Mouse (Mus musculus) forelimb bud, embryonic 11.5 days (tissue): ENCODE results near the gene Twf2.

Experiments used
- DNase-seq: peaks from one replicate; pipeline ENCODE4 v3.0.0-alpha.2; 2012; ENCODE audit warnings: low read depth, low spot score

The Twf2 gene

DNA sequence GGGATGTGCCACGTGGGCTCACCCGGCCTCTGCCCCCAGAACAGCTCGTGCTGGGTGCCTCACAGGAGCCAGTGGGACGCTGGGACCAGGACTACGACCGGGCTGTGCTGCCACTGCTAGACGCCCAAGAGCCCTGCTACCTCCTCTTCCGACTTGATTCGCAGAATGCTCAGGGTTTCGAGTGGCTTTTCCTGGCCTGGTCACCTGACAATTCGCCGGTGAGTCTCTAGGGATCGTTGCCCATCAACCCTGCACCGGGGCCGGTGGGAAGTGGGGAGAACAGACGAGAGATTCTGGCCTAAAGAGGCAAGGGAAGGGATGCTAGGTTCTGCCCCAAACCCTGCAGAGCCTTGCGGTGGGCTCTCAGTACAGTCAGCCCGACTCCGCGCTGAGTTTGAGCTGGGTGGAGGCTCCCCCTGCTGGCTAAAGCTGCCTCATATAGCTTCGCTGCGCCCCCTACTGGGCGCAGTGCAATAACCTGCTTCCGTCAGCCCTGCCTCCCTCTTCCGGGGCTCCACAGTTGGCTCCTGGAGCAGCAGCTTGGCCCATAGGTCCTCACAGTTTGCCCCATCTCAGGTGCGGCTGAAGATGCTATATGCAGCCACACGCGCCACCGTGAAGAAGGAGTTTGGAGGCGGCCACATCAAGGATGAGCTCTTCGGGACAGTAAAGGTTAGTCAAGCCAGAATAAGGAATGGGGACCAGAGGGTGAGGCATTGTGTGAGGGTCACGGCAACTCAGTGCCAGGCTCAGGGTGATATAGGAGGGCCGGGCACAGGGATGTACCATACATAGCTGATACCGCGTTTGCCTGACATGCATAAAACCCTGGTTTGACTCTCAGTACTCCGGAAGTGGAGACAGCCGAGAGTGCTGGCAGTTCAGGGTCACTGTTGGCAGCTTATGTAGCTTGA lies 9.0 kb downstream of the Twf2 start:
- DNase-seq, result peak; percentile 97

DNA sequence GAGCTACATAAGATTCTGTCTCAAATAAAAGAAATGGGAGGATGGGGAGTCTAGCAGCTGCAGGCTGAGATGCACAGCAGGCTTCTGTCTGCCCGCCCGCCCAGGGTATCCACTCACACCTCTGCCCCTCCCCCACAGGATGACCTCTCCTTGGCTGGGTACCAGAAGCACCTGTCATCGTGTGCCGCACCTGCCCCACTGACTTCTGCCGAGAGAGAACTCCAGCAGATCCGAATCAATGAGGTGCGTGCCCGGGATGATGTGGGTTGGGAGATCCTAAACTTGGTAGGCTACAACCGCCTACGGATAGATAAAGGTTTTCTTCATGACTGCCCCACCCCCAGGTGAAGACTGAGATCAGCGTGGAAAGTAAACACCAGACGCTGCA lies 9.7 kb downstream of the Twf2 start:
- DNase-seq, result no peak

DNA sequence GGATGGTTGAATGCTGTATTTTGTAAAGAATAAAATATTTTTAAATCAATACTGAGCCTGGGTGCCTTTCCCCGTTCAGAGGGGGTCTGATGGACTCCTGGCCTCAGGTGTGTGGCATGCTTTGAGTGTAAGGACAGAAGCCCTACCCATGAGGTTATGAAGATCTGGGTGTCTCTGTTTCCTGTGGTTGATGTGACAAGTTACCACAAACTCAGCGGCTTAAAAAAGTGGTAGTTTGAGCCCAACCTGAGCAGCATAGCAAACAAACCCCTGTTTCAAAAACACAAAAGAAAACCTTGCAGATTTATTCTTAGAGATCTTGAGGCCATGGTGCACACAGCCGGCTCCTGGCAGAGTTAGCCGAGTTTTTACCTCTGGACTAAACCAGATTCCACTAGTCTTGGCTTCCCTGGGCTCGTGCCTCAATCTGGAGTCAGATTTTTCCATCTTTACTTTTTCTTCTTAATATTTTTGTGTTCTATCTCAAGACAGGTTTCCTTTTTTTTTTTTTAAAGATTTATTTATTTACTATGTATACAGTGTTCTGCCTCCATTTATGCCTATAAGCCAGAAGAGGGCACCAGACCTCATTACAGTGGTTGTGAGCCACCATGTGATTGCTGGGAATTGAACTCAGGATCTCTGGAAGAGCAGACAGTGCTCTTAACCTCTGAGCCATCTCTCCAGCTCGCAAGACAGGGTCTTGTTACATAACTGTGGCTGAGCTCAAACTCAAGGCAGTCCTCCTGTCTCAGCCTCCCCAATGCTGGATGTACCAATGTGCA lies 12.6 kb downstream of the Twf2 start:
- no peak for DNase-seq

DNA sequence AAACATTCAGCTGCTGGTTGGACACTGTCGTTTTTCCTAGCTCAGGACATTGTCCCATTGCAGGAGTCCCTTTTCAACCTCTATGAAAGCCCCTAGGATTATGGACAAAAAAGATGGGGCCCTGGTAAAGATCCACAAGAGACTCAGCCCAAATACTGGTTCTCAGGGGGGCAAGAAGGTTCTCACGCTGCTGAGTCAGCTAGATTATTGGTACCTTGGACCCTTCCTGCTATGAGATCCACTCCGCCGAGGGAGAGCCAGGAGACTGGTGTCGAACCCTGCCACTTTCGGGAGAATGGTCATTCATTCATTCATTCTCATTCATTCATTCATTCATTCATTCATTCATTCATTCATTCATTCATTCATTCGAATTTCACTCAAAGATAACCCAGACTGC lies 14.1 kb downstream of the Twf2 start:
- DNase-seq, result no peak

DNA sequence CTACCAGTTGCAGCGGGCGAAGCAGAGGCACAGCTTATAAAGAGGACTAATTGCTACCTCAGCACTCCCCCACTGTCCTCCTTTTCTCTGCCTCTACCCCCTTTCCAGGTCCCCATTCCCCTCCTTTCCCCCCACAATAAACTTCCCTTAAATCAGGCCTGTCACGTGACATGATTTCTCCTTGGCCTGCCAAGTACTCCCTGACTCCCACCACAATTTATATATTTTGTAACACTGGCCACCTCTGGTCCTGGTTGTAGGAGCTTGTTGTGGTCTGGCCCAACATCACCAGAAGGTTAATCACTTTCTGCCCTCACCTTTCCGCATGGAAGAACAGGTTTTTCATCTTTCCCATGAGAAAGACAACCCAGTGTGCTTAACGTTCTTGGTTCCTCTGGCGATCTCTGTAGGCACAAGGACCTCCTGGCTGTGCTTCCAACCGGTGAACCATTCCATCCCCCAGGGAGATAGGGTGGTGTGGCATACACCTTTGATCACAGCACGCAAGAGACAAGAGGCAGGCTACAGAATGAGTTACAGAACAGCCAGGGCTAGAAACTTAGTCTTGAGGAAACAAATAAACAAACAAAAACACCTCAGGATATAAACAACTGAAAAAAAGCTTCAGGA lies 18.1 kb downstream of the Twf2 start:
- DNase-seq, result no peak

DNA sequence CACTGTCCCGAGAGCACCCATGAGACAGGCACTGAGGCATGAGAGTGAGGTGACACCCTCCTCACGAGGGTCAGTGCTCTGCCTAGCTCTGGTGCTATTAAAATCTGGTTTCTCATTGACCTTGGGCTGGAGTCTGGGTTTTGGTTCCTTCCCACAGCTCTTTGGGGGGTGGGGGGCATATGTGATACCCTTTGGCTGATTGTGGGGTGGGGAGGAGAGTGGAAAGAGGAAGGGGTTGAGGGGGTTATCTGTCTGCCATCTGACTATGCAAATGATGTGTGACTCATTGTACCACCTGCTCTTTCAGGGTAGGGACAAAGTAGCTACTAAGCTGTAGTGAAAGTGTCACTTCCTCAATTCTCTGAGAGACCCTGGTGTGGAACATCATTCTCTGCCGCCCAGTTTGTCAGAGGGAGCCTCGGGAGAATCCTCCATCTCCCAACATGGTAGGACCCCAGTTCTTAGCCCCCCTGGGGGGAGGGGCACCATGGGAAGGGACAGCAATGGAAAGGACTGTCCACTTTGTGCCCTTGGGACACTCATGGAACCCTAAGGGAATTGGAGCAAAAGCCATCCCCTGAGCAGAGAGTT lies 19.4 kb downstream of the Twf2 start, which contains the start of gene Tlr9:
TSS of gene Tlr9 (plus strand) at position 338 of the 591 bp plus-strand sequence.
- DNase-seq, result no peak

DNA sequence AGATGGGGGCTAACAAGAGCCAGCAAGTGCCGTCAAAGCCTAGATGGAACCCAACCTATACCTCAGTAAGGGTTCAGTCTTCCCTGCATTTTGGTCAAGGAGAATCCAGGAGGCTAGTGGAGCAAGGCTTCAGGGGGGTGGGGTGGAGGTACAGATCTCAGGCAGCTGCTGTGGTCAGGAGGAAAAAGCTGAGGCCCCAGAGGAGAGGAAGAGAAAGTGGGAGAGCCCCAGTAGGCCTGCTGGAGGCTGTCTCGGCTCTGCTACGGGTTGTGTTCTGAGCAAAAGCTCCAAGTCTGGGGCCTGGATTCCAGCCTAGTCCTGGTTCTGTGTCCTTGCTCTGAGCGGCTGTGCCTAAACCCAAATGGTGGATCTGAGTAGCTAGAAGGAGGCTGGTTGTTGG lies 20.1 kb downstream of the Twf2 start:
- DNase-seq, result no peak

DNA sequence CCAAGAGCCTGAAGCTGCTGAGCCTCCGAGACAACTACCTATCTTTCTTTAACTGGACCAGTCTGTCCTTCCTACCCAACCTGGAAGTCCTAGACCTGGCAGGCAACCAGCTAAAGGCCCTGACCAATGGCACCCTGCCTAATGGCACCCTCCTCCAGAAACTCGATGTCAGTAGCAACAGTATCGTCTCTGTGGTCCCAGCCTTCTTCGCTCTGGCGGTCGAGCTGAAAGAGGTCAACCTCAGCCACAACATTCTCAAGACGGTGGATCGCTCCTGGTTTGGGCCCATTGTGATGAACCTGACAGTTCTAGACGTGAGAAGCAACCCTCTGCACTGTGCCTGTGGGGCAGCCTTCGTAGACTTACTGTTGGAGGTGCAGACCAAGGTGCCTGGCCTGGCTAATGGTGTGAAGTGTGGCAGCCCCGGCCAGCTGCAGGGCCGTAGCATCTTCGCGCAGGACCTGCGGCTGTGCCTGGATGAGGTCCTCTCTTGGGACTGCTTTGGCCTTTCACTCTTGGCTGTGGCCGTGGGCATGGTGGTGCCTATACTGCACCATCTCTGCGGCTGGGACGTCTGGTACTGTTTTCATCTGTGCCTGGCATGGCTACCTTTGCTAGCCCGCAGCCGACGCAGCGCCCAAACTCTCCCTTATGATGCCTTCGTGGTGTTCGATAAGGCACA lies 22.7 kb downstream of the Twf2 start:
- no peak for DNase-seq

DNA sequence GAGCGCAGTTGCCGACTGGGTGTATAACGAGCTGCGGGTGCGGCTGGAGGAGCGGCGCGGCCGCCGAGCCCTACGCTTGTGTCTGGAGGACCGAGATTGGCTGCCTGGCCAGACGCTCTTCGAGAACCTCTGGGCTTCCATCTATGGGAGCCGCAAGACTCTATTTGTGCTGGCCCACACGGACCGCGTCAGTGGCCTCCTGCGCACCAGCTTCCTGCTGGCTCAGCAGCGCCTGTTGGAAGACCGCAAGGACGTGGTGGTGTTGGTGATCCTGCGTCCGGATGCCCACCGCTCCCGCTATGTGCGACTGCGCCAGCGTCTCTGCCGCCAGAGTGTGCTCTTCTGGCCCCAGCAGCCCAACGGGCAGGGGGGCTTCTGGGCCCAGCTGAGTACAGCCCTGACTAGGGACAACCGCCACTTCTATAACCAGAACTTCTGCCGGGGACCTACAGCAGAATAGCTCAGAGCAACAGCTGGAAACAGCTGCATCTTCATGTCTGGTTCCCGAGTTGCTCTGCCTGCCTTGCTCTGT lies 23.3 kb downstream of the Twf2 start:
- DNase-seq, result no peak

DNA sequence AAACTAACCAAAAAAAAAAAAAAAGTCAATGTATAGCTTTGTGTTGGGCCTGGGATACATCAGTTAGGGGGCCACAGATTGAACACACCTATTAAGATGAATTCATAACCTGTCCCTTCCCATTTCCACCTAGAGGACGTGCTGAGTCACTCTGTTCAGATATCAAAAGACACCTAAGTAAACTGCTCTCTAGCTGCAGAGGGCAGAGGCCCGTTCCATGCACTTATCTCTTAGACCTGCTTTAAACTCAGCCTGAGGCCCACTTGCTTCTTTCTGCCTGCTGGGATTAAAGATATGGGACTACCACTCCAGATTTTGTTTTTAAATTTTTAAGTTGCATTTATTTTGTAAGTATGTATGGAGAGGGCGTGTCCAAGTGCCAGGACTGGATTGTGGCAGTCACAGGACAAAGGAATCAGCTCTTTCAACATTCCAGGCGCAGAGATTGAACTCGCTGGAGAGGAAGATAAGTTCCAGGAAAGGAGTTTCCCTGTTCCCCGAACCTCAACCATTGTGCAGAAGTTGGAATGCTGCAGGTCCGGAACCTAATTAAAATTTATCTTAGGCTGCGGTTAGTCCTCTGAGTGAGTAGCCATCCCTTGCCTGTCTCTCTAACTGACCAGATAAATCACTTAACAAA lies 25.0 kb downstream of the Twf2 start:
- DNase-seq, result no peak

DNA sequence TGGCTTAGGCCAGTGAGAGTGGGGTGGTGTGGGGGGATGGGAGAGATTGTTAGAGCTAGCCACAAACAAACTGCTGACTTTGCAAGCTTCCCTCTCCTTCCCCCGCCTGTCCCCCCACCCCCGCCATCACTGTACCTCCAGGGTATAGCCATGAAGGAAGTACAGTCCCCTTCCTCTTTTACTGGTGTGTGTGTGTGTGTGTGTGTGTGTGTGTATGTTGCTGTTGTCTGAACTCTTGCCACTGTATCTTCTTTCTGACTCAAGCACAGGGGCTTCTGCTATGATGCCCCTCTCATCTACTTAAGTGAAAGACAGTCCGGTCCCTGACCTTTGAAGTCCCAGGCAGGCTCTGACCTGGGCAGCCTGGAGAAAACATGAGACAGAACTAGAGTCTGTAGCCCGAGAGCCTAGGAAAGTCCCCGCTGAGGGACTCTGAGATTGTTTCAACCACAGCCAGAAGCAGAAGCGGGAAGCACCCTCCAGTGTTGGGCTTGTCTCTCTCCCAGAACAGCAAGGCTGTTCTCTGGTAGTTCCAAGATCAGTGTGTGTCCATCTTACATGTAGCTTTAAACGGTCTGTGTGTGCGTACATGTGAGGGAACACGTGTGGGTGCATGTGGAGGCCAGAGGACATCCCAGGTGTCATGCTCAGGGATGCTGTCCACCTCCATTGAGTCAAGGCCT lies 27.3 kb downstream of the Twf2 start:
- no peak for DNase-seq

DNA sequence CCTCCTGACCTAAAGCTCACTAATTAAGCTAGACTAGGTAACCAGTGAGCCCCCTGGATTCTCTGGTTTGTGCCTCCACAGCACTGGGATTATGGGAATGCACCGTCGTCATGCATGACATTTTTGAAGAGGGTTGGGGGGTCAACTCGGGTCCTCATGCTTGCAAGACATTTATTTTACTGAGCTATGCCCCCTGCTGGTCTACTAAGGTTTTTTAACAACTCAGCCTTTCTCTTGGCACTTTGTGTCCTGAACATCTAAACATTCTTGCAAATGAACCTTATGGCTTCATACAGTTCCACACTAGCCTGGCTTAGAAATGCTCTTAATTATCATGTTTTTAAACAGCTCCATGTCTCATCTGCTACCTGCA lies 27.8 kb downstream of the Twf2 start:
- no peak for DNase-seq

DNA sequence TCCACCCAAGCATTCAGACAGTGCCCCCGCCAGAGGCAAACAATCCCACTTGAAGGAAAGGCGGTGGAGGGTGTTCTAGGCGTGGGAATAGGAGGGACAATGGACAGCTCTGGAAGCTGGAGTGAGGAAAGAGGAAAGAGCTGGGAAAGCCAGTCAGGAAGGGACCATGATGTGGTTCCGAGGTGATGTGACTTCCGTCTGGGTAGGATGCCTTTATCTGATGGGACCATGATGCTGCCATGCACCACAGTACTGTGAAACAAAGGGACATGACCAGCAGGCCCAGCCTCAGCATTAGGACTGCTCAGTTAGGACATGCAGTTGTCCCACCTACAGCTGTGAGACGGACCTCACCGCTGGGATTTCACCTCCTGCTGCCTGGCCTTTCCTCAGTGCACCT lies 28.3 kb downstream of the Twf2 start:
- DNase-seq, result no peak

DNA sequence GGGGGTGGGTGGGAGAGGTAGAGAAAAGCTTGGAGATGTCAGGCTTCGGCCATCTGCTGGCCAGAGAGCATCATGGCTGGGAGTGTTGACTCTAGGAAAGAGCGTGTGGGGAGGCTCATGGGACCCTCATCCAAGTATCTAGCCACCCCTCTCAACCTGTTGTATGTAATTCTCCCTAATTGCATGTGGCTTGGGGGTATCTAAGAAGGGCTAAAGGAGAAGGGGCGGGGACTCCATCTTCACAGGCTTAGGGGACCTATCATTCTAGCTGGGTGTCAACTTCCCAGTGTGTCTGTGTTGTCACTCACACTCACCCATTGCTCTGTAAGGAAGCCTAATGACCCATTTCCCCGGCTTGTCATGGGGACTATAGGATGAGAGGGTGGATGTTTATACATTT lies 28.9 kb downstream of the Twf2 start:
- DNase-seq, result no peak

DNA sequence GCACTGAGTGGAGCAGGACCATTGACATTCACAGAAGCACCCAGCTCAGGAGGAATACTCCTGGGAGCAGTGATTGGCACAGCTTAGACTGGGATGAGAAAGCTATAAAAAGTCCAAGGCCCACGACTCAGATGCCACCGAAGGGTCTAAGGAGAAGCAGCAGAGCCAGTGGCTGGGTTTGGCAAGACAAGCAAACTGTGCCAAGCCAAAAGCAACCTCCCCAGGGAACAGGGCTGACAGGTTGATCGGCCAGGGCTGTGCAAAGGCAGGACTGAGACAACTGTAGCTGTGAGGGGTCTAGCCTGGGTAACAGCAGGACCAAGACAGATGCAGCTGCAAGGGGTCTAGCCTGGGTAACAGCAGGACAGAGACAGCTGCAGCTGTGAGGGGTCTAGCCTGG lies 30.0 kb downstream of the Twf2 start:
- no peak for DNase-seq

DNA sequence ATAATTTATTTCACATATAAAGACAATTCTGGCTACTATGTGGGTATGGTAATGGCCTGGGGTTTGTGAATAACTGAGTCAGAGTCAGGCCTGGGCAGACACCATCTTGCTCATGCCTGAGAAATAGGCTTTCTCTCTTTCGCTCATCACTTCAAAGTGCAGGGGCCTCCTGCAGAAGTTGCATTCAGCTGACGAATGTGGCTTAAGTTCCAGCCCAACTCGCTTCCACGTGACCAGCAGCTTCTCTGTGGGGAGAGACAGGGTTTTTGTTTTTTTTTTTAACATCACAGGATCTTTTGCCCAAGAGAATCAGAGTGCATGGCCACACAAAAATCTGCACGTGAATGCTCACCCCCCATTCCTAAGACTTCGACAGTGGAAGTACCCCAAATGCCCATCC lies 31.0 kb downstream of the Twf2 start:
- no peak for DNase-seq

DNA sequence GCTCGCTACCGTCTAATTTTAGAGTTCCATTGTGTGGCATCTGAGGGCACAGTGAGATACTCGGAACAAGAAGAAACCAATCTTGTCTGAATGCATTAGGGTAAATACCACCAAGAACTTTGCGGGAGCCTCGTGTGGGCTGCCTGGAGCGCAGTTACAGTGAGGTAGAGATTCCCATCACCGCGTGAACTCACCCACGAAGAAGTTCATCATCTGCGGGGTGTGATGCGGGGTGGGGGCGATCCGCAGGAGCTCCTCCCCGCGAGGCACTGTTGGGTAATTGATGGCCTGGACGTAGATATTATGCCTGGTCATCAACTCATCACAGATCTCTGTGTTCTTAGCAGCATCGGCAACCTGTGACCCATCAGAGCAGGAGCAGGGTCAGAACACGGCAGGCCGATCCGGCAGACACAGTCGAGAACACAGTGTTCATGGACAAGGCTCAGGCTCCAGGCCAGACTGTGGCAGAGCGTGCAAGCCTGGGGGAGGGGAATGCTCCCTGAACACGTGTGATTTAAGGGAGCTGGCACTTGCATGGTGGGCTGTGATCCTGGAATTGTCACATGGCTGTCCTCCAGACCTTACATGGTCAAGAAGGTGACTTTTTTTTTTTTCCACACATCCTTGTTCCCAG lies 32.4 kb downstream of the Twf2 start:
- DNase-seq, result no peak

DNA sequence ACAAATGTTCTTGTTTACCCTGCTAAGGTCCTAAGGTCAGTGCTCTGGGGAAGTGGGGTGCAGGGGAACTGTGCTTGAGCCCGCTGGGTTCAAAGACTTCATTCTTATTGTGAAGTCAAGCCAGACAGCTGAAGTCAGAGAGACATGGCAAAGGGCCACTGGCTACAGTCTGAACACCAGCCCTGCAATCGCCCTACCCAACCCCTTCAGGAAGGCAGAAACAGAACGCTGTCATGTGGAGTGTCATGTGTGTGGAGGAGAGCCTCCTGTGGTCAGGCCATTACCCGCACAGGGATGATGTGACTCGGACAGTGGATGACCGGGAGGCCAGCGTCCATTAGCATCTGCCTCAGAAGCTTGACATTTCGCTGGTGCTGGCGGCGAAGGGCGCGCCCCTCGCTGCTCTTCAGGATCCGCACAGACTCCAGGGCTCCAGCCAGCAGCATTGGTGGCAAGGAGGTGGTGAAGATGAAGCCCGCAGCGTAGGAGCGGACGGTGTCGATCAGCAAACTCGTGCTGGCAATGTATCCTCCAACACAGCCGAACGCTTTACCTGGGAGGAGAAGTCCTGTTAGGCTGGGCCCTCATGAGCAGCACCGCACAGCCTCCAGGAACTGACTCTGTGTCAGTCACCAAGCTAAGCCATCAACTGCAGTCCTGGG lies 33.4 kb downstream of the Twf2 start:
- DNase-seq, result no peak

DNA sequence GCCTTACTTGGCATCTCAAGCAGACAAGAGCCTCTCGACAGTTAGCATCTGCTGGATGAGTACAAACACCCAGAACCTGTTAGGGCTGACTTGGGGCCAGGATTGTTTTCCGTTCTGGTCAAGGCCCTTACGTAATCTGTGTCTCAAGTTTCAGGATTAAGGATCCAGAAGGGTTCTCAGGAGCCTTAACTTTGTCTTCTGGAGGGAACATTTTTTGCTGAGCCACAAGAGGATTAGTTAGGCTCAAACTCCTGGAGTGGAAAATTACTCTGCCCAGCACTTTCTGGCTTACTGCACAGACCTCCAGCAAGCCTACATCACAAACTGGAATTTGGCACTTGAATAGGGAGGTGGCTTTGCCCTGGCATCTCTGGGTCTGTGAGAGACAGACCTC lies 33.9 kb downstream of the Twf2 start:
- DNase-seq, result no peak
